Mouse (Mus musculus) cortical plate, adult 2 months (tissue): ENCODE measurements around the gene Otor. TPM values are rescaled to one million over a fixed set of nuclear protein-coding genes. Genes with fewer than 3 reads are reported as not detected.

Source experiments
- H3K27ac ChIP-seq: fragments of 200-500 bp; 2 replicates; pipeline ENCODE4 v1.5.1; 2012; ENCODE audit warnings: low read length, control low read depth, inconsistent platforms; ENCODE audit not compliant: insufficient read depth
- H3K4me1 ChIP-seq: fragments of 200-500 bp; 2 replicates; pipeline ENCODE4 v1.6.1; 2011; ENCODE audit warnings: low read length; ENCODE audit not compliant: control insufficient read depth, insufficient read depth
- H3K4me3 ChIP-seq: fragments of 200-500 bp; 2 replicates; pipeline ENCODE4 v1.5.1; 2011; ENCODE audit warnings: mild to moderate bottlenecking, low read length, control low read depth; ENCODE audit not compliant: insufficient read depth
- CTCF ChIP-seq: fragments of 200-500 bp; IDR thresholded peaks from 2 replicates; pipeline ENCODE4 v1.5.1; 2011; ENCODE audit warnings: mild to moderate bottlenecking, control low read depth, low read length; ENCODE audit not compliant: insufficient read depth; ENCODE audit errors: extremely low read depth
- POLR2A ChIP-seq: fragments of 200-500 bp; IDR thresholded peaks from 2 replicates; pipeline ENCODE4 v1.6.1; 2011; ENCODE audit warnings: mild to moderate bottlenecking, low read length, control low read depth; ENCODE audit not compliant: insufficient read depth; ENCODE audit errors: extremely low read depth
- polyA plus RNA-seq: library from polyadenylated mRNA; depleted of rRNA; stranded (reverse); fragments of >200 nt; gene quantifications from 2 replicates; pipeline ENCODE4 v1.2.3, GENCODE M21; 2012

The Otor gene
- polyA plus RNA-seq, 1 experiment: not detected

- TF ChIP-seq POLR2A (peak; percentile 50; the same call in 1 of the 2 replicates), CTCF (no peak)
- peak within 1 kb of the TSS; percentile 92 for H3K4me3 ChIP-seq
- H3K27ac ChIP-seq: no peak within 1 kb of the TSS
- no peaks in the 10 kb centered on the region for H3K4me1 ChIP-seq
These were observed 15.2 kb upstream of the Otor start, which contains the start of gene Snrpb2 for GRCm38 (mm10) chr2:143062812-143063792. Gene Snrpb2 (plus strand): TSS chr2:143063039.

- H3K4me1 ChIP-seq: no peaks in the 10 kb centered on the region
- no peak overlapping the region for H3K4me3 ChIP-seq
- no peak for TF ChIP-seq CTCF
- no peak for TF ChIP-seq POLR2A
- H3K27ac ChIP-seq: no peak overlapping the region
These were observed 12.4 kb upstream of the Otor start for GRCm38 (mm10) chr2:143065914-143066313.

- TF ChIP-seq CTCF (no peak), POLR2A (no peak)
- no peak overlapping the region for H3K27ac ChIP-seq
- no peak overlapping the region for H3K4me3 ChIP-seq
- H3K4me1 ChIP-seq: no peaks in the 10 kb centered on the region
These were observed 3.4 kb downstream of the Otor start for GRCm38 (mm10) chr2:143081693-143082092.

- H3K4me3 ChIP-seq: no peak overlapping the region
- TF ChIP-seq POLR2A: no peak
- no peak for TF ChIP-seq CTCF
- no peak overlapping the region for H3K27ac ChIP-seq
- no peaks in the 10 kb centered on the region for H3K4me1 ChIP-seq
These were observed 6.7 kb downstream of the Otor start for GRCm38 (mm10) chr2:143084852-143085397.

- Histone ChIP-seq H3K4me1 (peaks cover 4% of the 10 kb centered on the region; the same call in 1 of the 2 replicates), H3K4me3 (no peak overlapping the region), H3K27ac (no peak overlapping the region)
- TF ChIP-seq POLR2A: no peak
- no peak for TF ChIP-seq CTCF
These were observed 11.6 kb downstream of the Otor start for GRCm38 (mm10) chr2:143089866-143090265.

GRCm38 (mm10) chr2:143093726-143094125 is 15.5 kb downstream of the Otor start:
- no peak overlapping the region for H3K4me3 ChIP-seq
- TF ChIP-seq POLR2A (no peak), CTCF (peak; percentile 92)
- no peak overlapping the region for H3K27ac ChIP-seq
- H3K4me1 ChIP-seq: peaks cover 6% of the 10 kb centered on the region; the same call in 1 of the 2 replicates

GRCm38 (mm10) chr2:143094761-143095160 is 16.5 kb downstream of the Otor start:
- peaks cover 8% of the 10 kb centered on the region; the same call in 1 of the 2 replicates for H3K4me1 ChIP-seq
- H3K27ac ChIP-seq: 0 out of 2 replicates have a peak overlapping the region, but pooled peaks have one; percentile 56
- H3K4me3 ChIP-seq: no peak overlapping the region
- TF ChIP-seq POLR2A (no peak), CTCF (no peak)

- Histone ChIP-seq H3K4me1 (peaks cover 8% of the 10 kb centered on the region; the same call in 1 of the 2 replicates), H3K4me3 (no peak overlapping the region), H3K27ac (no peak overlapping the region)
- TF ChIP-seq POLR2A: no peak
- no peak for TF ChIP-seq CTCF
These were observed 18.9 kb downstream of the Otor start for GRCm38 (mm10) chr2:143097170-143097569.

- peaks cover 6% of the 10 kb centered on the region for H3K4me1 ChIP-seq
- TF ChIP-seq POLR2A: no peak
- peak; percentile 30 for TF ChIP-seq CTCF
- H3K27ac ChIP-seq: no peak overlapping the region
- H3K4me3 ChIP-seq: no peak overlapping the region
These were observed 35.6 kb downstream of the Otor start for GRCm38 (mm10) chr2:143113859-143114258.

- Histone ChIP-seq H3K4me1 (peaks cover 6% of the 10 kb centered on the region), H3K4me3 (no peak overlapping the region), H3K27ac (no peak overlapping the region)
- TF ChIP-seq POLR2A (no peak), CTCF (no peak)
These were observed 36.4 kb downstream of the Otor start for GRCm38 (mm10) chr2:143114716-143115115.
